Mouse (Mus musculus) cortical plate, adult 2 months (tissue): ENCODE data around the gene Fkbp5.

ENCODE experiments used
- CTCF ChIP-seq: fragments of 200-500 bp; IDR thresholded peaks from 2 replicates; pipeline ENCODE4 v1.5.1; 2011; ENCODE audit warnings: mild to moderate bottlenecking, control low read depth, low read length; ENCODE audit not compliant: insufficient read depth; ENCODE audit errors: extremely low read depth
- POLR2A ChIP-seq: fragments of 200-500 bp; IDR thresholded peaks from 2 replicates; pipeline ENCODE4 v1.6.1; 2011; ENCODE audit warnings: mild to moderate bottlenecking, low read length, control low read depth; ENCODE audit not compliant: insufficient read depth; ENCODE audit errors: extremely low read depth

GRCm38 (mm10) chr17:28428474-28429258 lies 88.7 kb downstream of the Fkbp5 start:
- TF ChIP-seq CTCF (no peak), POLR2A (no peak)
